Mouse (Mus musculus): ENCODE results near the gene Syt16. TPM values are rescaled to one million over a fixed set of nuclear protein-coding genes. Genes with fewer than 3 reads are reported as not detected.
A peak's percentile ranks its signal among the peaks of the same experiment; 100 is the strongest.

The Syt16 gene
- polyA plus RNA-seq, 1 experiment from 2014 or later: 53.7 TPM

- Histone ChIP-seq H3K9me3 (replicated peaks; ENCODE audit: control insufficient read depth, low read length) (no peaks in the 10 kb centered on the region), H3K4me2 (ENCODE audit: low read length) (peak overlapping the region; percentile 78), H3K27ac (ENCODE audit: low read depth, low read length) (0 out of 2 replicates have a peak overlapping the region, but pooled peaks have one; percentile 44), H3K9ac (ENCODE audit: low read length) (peak overlapping the region; percentile 82), H3K27me3 (replicated peaks; ENCODE audit: control insufficient read depth, insufficient read depth, low read length) (peaks cover 7% of the 10 kb centered on the region), H3K4me3 (ENCODE audit: low read depth, low read length) (peak overlapping the region; percentile 61), H3K4me1 (ENCODE audit: control insufficient read depth, insufficient read depth, low read length) (0 out of 2 replicates have a peak, but pooled peaks cover 6% of the 10 kb centered on the region), H3K36me3 (ENCODE audit: control insufficient read depth, insufficient read depth, low read length) (no peaks in the 10 kb centered on the region)
- ATAC-seq: peak; percentile 32; the same call in 1 of the 2 replicates
- 11% methylated on average over 12 of the region's 12 CpGs for WGBS
- peak; percentile 55 for DNase-seq (ENCODE audit: low spot score)
Measured at GRCm38 (mm10) chr12:73996906-73997296, 560 bp upstream of the Syt16 start.

- Histone ChIP-seq H3K9me3 (replicated peaks; ENCODE audit: control insufficient read depth, low read length) (no peaks in the 10 kb centered on the region), H3K9ac (ENCODE audit: low read length) (peak overlapping the region; percentile 82), H3K4me2 (ENCODE audit: low read length) (peak overlapping the region; percentile 78), H3K4me3 (ENCODE audit: low read depth, low read length) (peak overlapping the region; percentile 61), H3K27ac (ENCODE audit: low read depth, low read length) (peak overlapping the region; percentile 44; the same call in 1 of the 2 replicates), H3K36me3 (ENCODE audit: control insufficient read depth, insufficient read depth, low read length) (no peaks in the 10 kb centered on the region), H3K4me1 (ENCODE audit: control insufficient read depth, insufficient read depth, low read length) (0 out of 2 replicates have a peak, but pooled peaks cover 6% of the 10 kb centered on the region), H3K27me3 (replicated peaks; ENCODE audit: control insufficient read depth, insufficient read depth, low read length) (peaks cover 7% of the 10 kb centered on the region)
- DNase-seq (ENCODE audit: low spot score) (peak; percentile 13), ATAC-seq (no peak; the same call in 1 of the 2 replicates)
- 20% methylated on average over 5 of the region's 5 CpGs for WGBS
Measured at GRCm38 (mm10) chr12:73998128-73998456, 631 bp downstream of the Syt16 start.

GRCm38 (mm10) chr12:74002449-74002848 lies 5.0 kb downstream of the Syt16 start:
- 90% methylated on average over 9 of the region's 9 CpGs for WGBS

GRCm38 (mm10) chr12:74009448-74009911 lies 12.0 kb downstream of the Syt16 start:
- no peaks in the 10 kb centered on the region for H3K4me1 ChIP-seq (ENCODE audit: control insufficient read depth, insufficient read depth, low read length)
- DNase-seq (ENCODE audit: low spot score) (peak; percentile 66), ATAC-seq (peak; percentile 57)
- H3K27me3 ChIP-seq (replicated peaks; ENCODE audit: control insufficient read depth, insufficient read depth, low read length): no peaks in the 10 kb centered on the region
- H3K27ac ChIP-seq (ENCODE audit: low read depth, low read length): no peak overlapping the region
- no peaks in the 10 kb centered on the region for H3K9me3 ChIP-seq (replicated peaks; ENCODE audit: control insufficient read depth, low read length)
- no peak overlapping the region for H3K9ac ChIP-seq (ENCODE audit: low read length)
- no peak overlapping the region for H3K4me3 ChIP-seq (ENCODE audit: low read depth, low read length)
- H3K4me2 ChIP-seq (ENCODE audit: low read length): no peak overlapping the region
- 23% methylated on average over 8 of the region's 8 CpGs for WGBS
- no peaks in the 10 kb centered on the region for H3K36me3 ChIP-seq (ENCODE audit: control insufficient read depth, insufficient read depth, low read length)

More at GRCm38 (mm10) chr12:74002449-74002848, 5.0 kb downstream of the Syt16 start:
- Histone ChIP-seq H3K4me3 (ENCODE audit: low read depth, low read length) (no peak overlapping the region), H3K9ac (ENCODE audit: low read length) (no peak overlapping the region), H3K27ac (ENCODE audit: low read depth, low read length) (no peak overlapping the region), H3K27me3 (replicated peaks; ENCODE audit: control insufficient read depth, insufficient read depth, low read length) (peaks cover 7% of the 10 kb centered on the region), H3K4me1 (ENCODE audit: control insufficient read depth, insufficient read depth, low read length) (no peaks in the 10 kb centered on the region), H3K36me3 (ENCODE audit: control insufficient read depth, insufficient read depth, low read length) (no peaks in the 10 kb centered on the region), H3K9me3 (replicated peaks; ENCODE audit: control insufficient read depth, low read length) (no peaks in the 10 kb centered on the region), H3K4me2 (ENCODE audit: low read length) (no peak overlapping the region)
- ATAC-seq (no peak), DNase-seq (ENCODE audit: low spot score) (no peak)

GRCm38 (mm10) chr12:74013739-74014138 lies 16.3 kb downstream of the Syt16 start:
- no peak overlapping the region for H3K27ac ChIP-seq (ENCODE audit: low read depth, low read length)
- H3K27me3 ChIP-seq (replicated peaks; ENCODE audit: control insufficient read depth, insufficient read depth, low read length): no peaks in the 10 kb centered on the region
- ATAC-seq (peak; percentile 80), DNase-seq (ENCODE audit: low spot score) (peak; percentile 83)
- no peak overlapping the region for H3K4me2 ChIP-seq (ENCODE audit: low read length)
- H3K4me1 ChIP-seq (ENCODE audit: control insufficient read depth, insufficient read depth, low read length): no peaks in the 10 kb centered on the region
- no peaks in the 10 kb centered on the region for H3K36me3 ChIP-seq (ENCODE audit: control insufficient read depth, insufficient read depth, low read length)
- no peaks in the 10 kb centered on the region for H3K9me3 ChIP-seq (replicated peaks; ENCODE audit: control insufficient read depth, low read length)
- no peak overlapping the region for H3K4me3 ChIP-seq (ENCODE audit: low read depth, low read length)
- H3K9ac ChIP-seq (ENCODE audit: low read length): no peak overlapping the region
- WGBS: under 1% methylated on average over 6 of the region's 6 CpGs

- no peak overlapping the region for H3K4me3 ChIP-seq (ENCODE audit: low read depth, low read length)
- no peak overlapping the region for H3K9ac ChIP-seq (ENCODE audit: low read length)
- WGBS: 60% methylated on average over 7 of the region's 7 CpGs
- H3K4me2 ChIP-seq (ENCODE audit: low read length): no peak overlapping the region
- no peaks in the 10 kb centered on the region for H3K36me3 ChIP-seq (ENCODE audit: control insufficient read depth, insufficient read depth, low read length)
- no peaks in the 10 kb centered on the region for H3K27me3 ChIP-seq (replicated peaks; ENCODE audit: control insufficient read depth, insufficient read depth, low read length)
- no peak overlapping the region for H3K27ac ChIP-seq (ENCODE audit: low read depth, low read length)
- H3K4me1 ChIP-seq (ENCODE audit: control insufficient read depth, insufficient read depth, low read length): no peaks in the 10 kb centered on the region
- ATAC-seq: no peak
- H3K9me3 ChIP-seq (replicated peaks; ENCODE audit: control insufficient read depth, low read length): no peaks in the 10 kb centered on the region
- no peak for DNase-seq (ENCODE audit: low spot score)
Measured at GRCm38 (mm10) chr12:74014739-74015270, 17.3 kb downstream of the Syt16 start.

- Histone ChIP-seq H3K36me3 (ENCODE audit: control insufficient read depth, insufficient read depth, low read length) (no peaks in the 10 kb centered on the region), H3K27ac (ENCODE audit: low read depth, low read length) (no peak overlapping the region), H3K9me3 (replicated peaks; ENCODE audit: control insufficient read depth, low read length) (no peaks in the 10 kb centered on the region), H3K4me2 (ENCODE audit: low read length) (no peak overlapping the region), H3K4me1 (ENCODE audit: control insufficient read depth, insufficient read depth, low read length) (no peaks in the 10 kb centered on the region), H3K9ac (ENCODE audit: low read length) (no peak overlapping the region), H3K4me3 (ENCODE audit: low read depth, low read length) (no peak overlapping the region), H3K27me3 (replicated peaks; ENCODE audit: control insufficient read depth, insufficient read depth, low read length) (no peaks in the 10 kb centered on the region)
- no peak for DNase-seq (ENCODE audit: low spot score)
- 82% methylated on average over 5 of the region's 5 CpGs for WGBS
- ATAC-seq: no peak
Measured at GRCm38 (mm10) chr12:74015491-74015890, 18.0 kb downstream of the Syt16 start.

- Histone ChIP-seq H3K27ac (ENCODE audit: low read depth, low read length) (0 out of 2 replicates have a peak overlapping the region, but pooled peaks have one; percentile 5), H3K9me3 (replicated peaks; ENCODE audit: control insufficient read depth, low read length) (no peaks in the 10 kb centered on the region), H3K4me2 (ENCODE audit: low read length) (no peak overlapping the region), H3K9ac (ENCODE audit: low read length) (no peak overlapping the region), H3K4me1 (ENCODE audit: control insufficient read depth, insufficient read depth, low read length) (no peaks in the 10 kb centered on the region; the same call in 1 of the 2 replicates), H3K4me3 (ENCODE audit: low read depth, low read length) (no peak overlapping the region), H3K36me3 (ENCODE audit: control insufficient read depth, insufficient read depth, low read length) (no peaks in the 10 kb centered on the region), H3K27me3 (replicated peaks; ENCODE audit: control insufficient read depth, insufficient read depth, low read length) (no peaks in the 10 kb centered on the region)
- ATAC-seq (peak; percentile 46; the same call in 1 of the 2 replicates), DNase-seq (ENCODE audit: low spot score) (peak; percentile 65)
- WGBS: 27% methylated on average over 5 of the region's 5 CpGs
Measured at GRCm38 (mm10) chr12:74023260-74023659, 25.8 kb downstream of the Syt16 start.

- Histone ChIP-seq H3K36me3 (ENCODE audit: control insufficient read depth, insufficient read depth, low read length) (no peaks in the 10 kb centered on the region), H3K4me1 (ENCODE audit: control insufficient read depth, insufficient read depth, low read length) (no peaks in the 10 kb centered on the region; the same call in 1 of the 2 replicates), H3K9ac (ENCODE audit: low read length) (no peak overlapping the region), H3K27ac (ENCODE audit: low read depth, low read length) (no peak overlapping the region), H3K4me2 (ENCODE audit: low read length) (no peak overlapping the region), H3K4me3 (ENCODE audit: low read depth, low read length) (no peak overlapping the region), H3K9me3 (replicated peaks; ENCODE audit: control insufficient read depth, low read length) (no peaks in the 10 kb centered on the region), H3K27me3 (replicated peaks; ENCODE audit: control insufficient read depth, insufficient read depth, low read length) (no peaks in the 10 kb centered on the region)
- no peak for ATAC-seq
- WGBS: 89% methylated on average over 2 of the region's 2 CpGs
- no peak for DNase-seq (ENCODE audit: low spot score)
Measured at GRCm38 (mm10) chr12:74024912-74025311, 27.5 kb downstream of the Syt16 start.
